Comparison of ENCODE assay signal across 30 mouse cellular contexts in genomic region chr5:87884729-87885128, GRCm38 (mm10). TPM values are rescaled to one million over a fixed set of nuclear protein-coding genes. Genes with fewer than 3 reads are reported as not detected.
"Had no signal": no experiment of that assay in that cellular context is flagged by ENCODE, and none has a peak within 500 bp of the region (broad histone marks: within the 10 kb centered on the region; RNA-seq: fewer than 3 reads in every experiment).

TSS of gene Odam (plus strand) at chr5:87885029.

- DNase-seq: cerebellum, adult 9-10 months; cerebellum, adult 9-11 months; cerebellum, postnatal 10 days; cerebellum, postnatal 14 days; cerebellum, postnatal 25 days; cerebellum, postnatal 36 days; embryo, embryonic 11 days; forebrain, postnatal 0 days; gastrocnemius, adult 2 months; gastrocnemius, postnatal 10 days; gastrocnemius, postnatal 14 days; gastrocnemius, postnatal 25 days; gastrocnemius, postnatal 36 days; heart, adult 11 months; heart, adult 18-20 months; heart, adult 2 months had no signal

RNA-seq across cellular contexts. Expression of gene Odam, which starts in this region (rescaled TPM):
- polyA plus RNA-seq: cortical plate, adult 2 months; embryonic facial prominence, embryonic 10.5 days; embryonic facial prominence, embryonic 11.5 days; embryonic facial prominence, embryonic 12.5 days; erythroblast, embryonic 14.5 days; forebrain, embryonic 10.5 days; forebrain, embryonic 11.5 days; forebrain, embryonic 12.5 days; forebrain, embryonic 13.5 days; forebrain, embryonic 14.5 days; forebrain, embryonic 15.5 days; forebrain, embryonic 16.5 days; forebrain, postnatal 0 days; frontal cortex, adult 2 months; heart, adult 2 months; heart, embryonic 10.5 days had no signal
